Comparison of ENCODE assay signal across 12 mouse cellular contexts in the genomic region with DNA sequence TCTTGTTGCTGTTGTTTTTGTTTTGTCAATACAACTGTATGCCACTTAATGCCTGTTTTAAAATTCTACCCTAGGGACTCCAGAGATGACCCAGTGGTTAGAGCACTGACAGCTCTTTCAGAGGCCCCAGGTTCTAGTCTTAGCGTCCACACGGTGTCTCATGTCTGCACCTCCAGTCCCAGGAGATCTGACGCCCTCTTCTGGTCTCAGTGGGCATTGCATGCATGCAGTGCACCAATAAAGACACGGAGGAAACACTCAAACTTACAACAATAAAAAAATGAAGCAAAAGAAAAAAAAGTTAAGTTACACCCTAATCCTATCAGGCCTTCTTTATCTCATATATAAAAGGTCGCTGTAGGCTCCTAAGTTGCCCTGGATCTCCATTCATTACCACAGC. TPM values are rescaled to one million over a fixed set of nuclear protein-coding genes. Genes with fewer than 3 reads are reported as not detected.
DNase-seq lines count a peak whose midpoint lies in the region; ATAC-seq and TF ChIP-seq lines count a peak whose summit lies in the region.
"Had no signal": no experiment of that assay in that cellular context is flagged by ENCODE, and none has a peak within 500 bp of the region (broad histone marks: within the 10 kb centered on the region; RNA-seq: fewer than 3 reads in every experiment).

No protein-coding gene starts in this region.

- H3K4me3 ChIP-seq in hindbrain, postnatal 0 days (ENCODE audit: low read length) = no peak overlapping the region
- no peak overlapping the region for H3K4me3 ChIP-seq in hindbrain, embryonic 14.5 days (replicated peaks; ENCODE audit: low read length)
- no peak overlapping the region for H3K4me3 ChIP-seq in bone marrow macrophage, adult 2 months (ENCODE audit: insufficient read depth, low read length)

- H3K27ac ChIP-seq in hindbrain, postnatal 0 days = no peak overlapping the region
- H3K27ac ChIP-seq in hindbrain, embryonic 14.5 days = no peak overlapping the region
- no peak overlapping the region for H3K27ac ChIP-seq in bone marrow macrophage, adult 2 months (ENCODE audit: insufficient read depth, low read depth, low read length)

- DNase-seq in hindbrain, postnatal 0 days (ENCODE audit: low spot score) = no peak
- DNase-seq in hindbrain, embryonic 14.5 days (ENCODE audit: low spot score) = no peak
- DNase-seq in retina, embryonic 14.5 days (ENCODE audit: low spot score) = peak; percentile 1
- DNase-seq in retina, postnatal 1 day = no peak
- no peak for DNase-seq in frontal cortex, postnatal 25 days (ENCODE audit: low spot score in 2 of 2)
- DNase-seq in layer of hippocampus, adult 18-20 months (ENCODE audit: low spot score in 2 of 2) = no peak
- DNase-seq: heart, postnatal 36 days; kidney, adult 9 months; midbrain, embryonic 14.5 days had no signal

- H3K9ac ChIP-seq in hindbrain, postnatal 0 days (replicated peaks; ENCODE audit: low read length) = no peak overlapping the region
- no peak overlapping the region for H3K9ac ChIP-seq in hindbrain, embryonic 14.5 days

- H3K27me3 ChIP-seq in hindbrain, postnatal 0 days (ENCODE audit: insufficient read depth, low read length) = no peaks in the 10 kb centered on the region
- no peaks in the 10 kb centered on the region for H3K27me3 ChIP-seq in hindbrain, embryonic 14.5 days (ENCODE audit: control insufficient read depth, insufficient read depth, low read length)

- no peak overlapping the region for H3K4me2 ChIP-seq in hindbrain, postnatal 0 days (ENCODE audit: low read depth, low read length)
- H3K4me2 ChIP-seq in hindbrain, embryonic 14.5 days (replicated peaks) = no peak overlapping the region

- no peaks in the 10 kb centered on the region for H3K4me1 ChIP-seq in hindbrain, postnatal 0 days (ENCODE audit: insufficient read depth, low read length)
- H3K4me1 ChIP-seq in hindbrain, embryonic 14.5 days (replicated peaks; ENCODE audit: control insufficient read depth, insufficient read depth, low read length) = no peaks in the 10 kb centered on the region
- H3K4me1 ChIP-seq in bone marrow macrophage, adult 2 months (ENCODE audit: control insufficient read depth, insufficient read depth, low read length) = no peaks in the 10 kb centered on the region

- no peaks in the 10 kb centered on the region for H3K9me3 ChIP-seq in hindbrain, postnatal 0 days (ENCODE audit: low read length)
- no peaks in the 10 kb centered on the region for H3K9me3 ChIP-seq in hindbrain, embryonic 14.5 days (ENCODE audit: control insufficient read depth, low read length)

- no peak for TF ChIP-seq POLR2A in bone marrow macrophage, adult 2 months (IDR thresholded peaks at IDR 0.05; ENCODE audit: borderline replicate concordance, low read depth, low read length)

- no peak for ATAC-seq in hindbrain, postnatal 0 days
- ATAC-seq in hindbrain, embryonic 14.5 days (ENCODE audit: low FRiP score) = no peak

- WGBS in hindbrain, postnatal 0 days = 52% methylated on average over 5 of the region's 5 CpGs
- WGBS in hindbrain, embryonic 14.5 days = 47% methylated on average over 5 of the region's 5 CpGs

- no peaks in the 10 kb centered on the region for H3K36me3 ChIP-seq in hindbrain, postnatal 0 days (ENCODE audit: insufficient read depth, low read length)
- no peaks in the 10 kb centered on the region for H3K36me3 ChIP-seq in hindbrain, embryonic 14.5 days (replicated peaks; ENCODE audit: control insufficient read depth, insufficient read depth)

- peak; percentile 37; the same call in 1 of the 2 replicates for TF ChIP-seq CTCF in hindbrain, postnatal 0 days (IDR thresholded peaks at IDR 0.05; ENCODE audit: low read depth)
- TF ChIP-seq CTCF in bone marrow macrophage, adult 2 months (IDR thresholded peaks at IDR 0.05; ENCODE audit: low read depth, low read length) = 0 out of 2 replicates have a peak, but pooled peaks have one; percentile 17

RNA-seq across cellular contexts. Expression of gene Gzmk, which starts 31.5 kb away (rescaled TPM):
- total RNA-seq in hindbrain, postnatal 0 days (2014; rRNA removed) = not detected in 2 replicates
- polyA plus RNA-seq in hindbrain, postnatal 0 days (2015; fragmentation: Nextera tagmentation; extraction: Ambion mirVana) = 0.14 TPM in 1 of 2 replicates, not detected in the other
- polyA plus RNA-seq in hindbrain, embryonic 14.5 days (2014; fragmentation: Nextera tagmentation; extraction: Ambion mirVana) = not detected in 2 replicates
- polyA plus RNA-seq in bone marrow macrophage, adult 2 months (2012; ENCODE audit: insufficient read depth, insufficient read length, missing spikeins) = not detected in 2 replicates
- total RNA-seq in layer of hippocampus, adult 18-20 months (2021) = under 1 TPM in 1 of 2 experiments, not detected in 1; 0.66 TPM
- total RNA-seq: gastrocnemius, adult 8-10 months; heart, postnatal 36 days had no signal
- polyA plus RNA-seq: liver, embryonic 16.5 days; midbrain, embryonic 14.5 days had no signal

RNA-seq across cellular contexts. Expression of gene BC067074, which starts 35.8 kb away (rescaled TPM):
- 2.3 and 3.0 TPM in 2 replicates for total RNA-seq in hindbrain, postnatal 0 days (2014; rRNA removed)
- 1.1 TPM in 2 replicates for polyA plus RNA-seq in hindbrain, postnatal 0 days (2015; fragmentation: Nextera tagmentation; extraction: Ambion mirVana)
- 1.0 TPM in 2 replicates for polyA plus RNA-seq in hindbrain, embryonic 14.5 days (2014; fragmentation: Nextera tagmentation; extraction: Ambion mirVana)
- not detected in 2 replicates for polyA plus RNA-seq in bone marrow macrophage, adult 2 months (2012; ENCODE audit: insufficient read depth, insufficient read length, missing spikeins)
- total RNA-seq in layer of hippocampus, adult 18-20 months (2021) = 1 to 10 TPM; 1.0 to 1.3 TPM

RNA-seq across cellular contexts. Expression of gene Esm1, which starts 47.7 kb away (rescaled TPM):
- total RNA-seq in hindbrain, postnatal 0 days (2014; rRNA removed) = 0.37 and 0.86 TPM in 2 replicates
- 1.1 and 1.6 TPM in 2 replicates for polyA plus RNA-seq in hindbrain, postnatal 0 days (2015; fragmentation: Nextera tagmentation; extraction: Ambion mirVana)
- polyA plus RNA-seq in hindbrain, embryonic 14.5 days (2014; fragmentation: Nextera tagmentation; extraction: Ambion mirVana) = 1.2 and 1.8 TPM in 2 replicates
- polyA plus RNA-seq in bone marrow macrophage, adult 2 months (2012; ENCODE audit: insufficient read depth, insufficient read length, missing spikeins) = not detected in 2 replicates
- total RNA-seq in layer of hippocampus, adult 18-20 months (2021) = not detected
